ENCODE assay signal across 8 mouse cellular contexts in the genomic region with DNA sequence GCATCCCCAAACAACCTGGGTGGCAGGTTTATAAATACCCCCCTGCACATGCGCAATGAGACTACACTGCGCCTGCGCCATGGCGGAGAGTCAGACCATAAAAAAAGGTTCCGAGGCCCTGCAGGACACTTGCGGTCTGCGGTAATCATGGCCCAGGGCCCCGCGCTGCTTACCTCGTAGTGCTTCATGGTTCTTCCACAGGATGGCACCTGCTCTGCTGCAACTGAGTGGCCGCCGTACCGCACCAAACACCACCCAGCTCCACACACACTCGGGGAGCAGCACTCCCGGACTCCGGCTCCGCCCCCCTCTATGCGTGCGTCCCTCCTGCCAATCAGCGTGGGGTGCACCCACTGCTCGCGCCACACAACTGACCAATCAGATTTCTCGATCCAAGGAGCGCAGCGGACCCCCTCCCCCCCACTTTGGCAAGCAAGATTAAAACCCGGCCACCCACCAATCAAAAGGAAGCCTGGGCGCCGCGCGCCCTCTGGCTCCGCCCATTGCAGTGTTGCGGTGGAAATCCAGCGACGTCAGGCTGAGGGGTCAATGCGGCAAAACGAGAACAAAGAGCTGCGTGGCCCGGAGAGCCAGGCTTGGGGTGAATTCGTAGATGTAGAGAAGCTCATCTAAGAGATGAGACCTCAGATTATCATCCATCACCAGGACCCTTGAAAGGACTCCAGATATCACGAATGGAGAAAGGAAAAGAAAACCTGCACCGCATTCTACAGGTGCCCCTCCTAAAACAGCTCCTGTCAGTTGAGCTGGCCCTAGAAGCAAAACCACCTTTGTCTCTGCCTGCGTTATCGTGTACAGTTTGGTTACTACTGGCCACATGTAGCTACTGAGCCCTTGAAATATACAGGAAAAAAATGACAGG. TPM values are rescaled to one million over a fixed set of nuclear protein-coding genes. Genes with fewer than 3 reads are reported as not detected.
DNase-seq lines count a peak whose midpoint lies in the region; ATAC-seq and TF ChIP-seq lines count a peak whose summit lies in the region.

No protein-coding gene starts in this region.

- no peak for TF ChIP-seq CTCF in CH12.LX (conservative IDR thresholded peaks at IDR 0.05 in 1 of 2, IDR thresholded peaks at IDR 0.05 in 1 of 2; ENCODE audit: low read depth in 2 of 2, low read length in 2 of 2)
- TF ChIP-seq CTCF in heart, postnatal 0 days (IDR thresholded peaks at IDR 0.05; ENCODE audit: low read depth): no peak
- TF ChIP-seq CTCF in testis, adult 2 months (IDR thresholded peaks at IDR 0.05; ENCODE audit: control insufficient read depth, insufficient read depth, insufficient replicate concordance, low read depth, low read length): no peak

- in situ Hi-C loops in CH12.LX (cut with MboI; ENCODE audit: low pct_ligation_motif_present, low pct_unique_long_range_greater_than_20kb, low sequenced_read_pairs): no loop called here

- H3K36me3 ChIP-seq in CH12.LX (replicated peaks in 1 of 2; ENCODE audit: control insufficient read depth in 1 of 2, insufficient read depth in 1 of 2, low read length in 1 of 2): peaks cover 2 to 27% of the 10 kb centered on the region in 2 experiments
- H3K36me3 ChIP-seq in forebrain, embryonic 11.5 days (ENCODE audit: control insufficient read depth, insufficient read depth, low read length): no peaks in the 10 kb centered on the region
- H3K36me3 ChIP-seq in heart, postnatal 0 days (replicated peaks; ENCODE audit: control insufficient read depth, insufficient read depth, low read length): 0 out of 2 replicates have a peak, but pooled peaks cover 4% of the 10 kb centered on the region
- no peaks in the 10 kb centered on the region for H3K36me3 ChIP-seq in liver, embryonic 16.5 days (ENCODE audit: control insufficient read depth, insufficient read depth)
- H3K36me3 ChIP-seq in neural tube, embryonic 13.5 days: 0 out of 2 replicates have a peak, but pooled peaks cover 13% of the 10 kb centered on the region
- no peaks in the 10 kb centered on the region for H3K36me3 ChIP-seq in testis, adult 2 months (ENCODE audit: control insufficient read depth, insufficient read depth, low read length)

- H3K27ac ChIP-seq in CH12.LX (ENCODE audit: insufficient read depth, low read depth): peak overlapping the region; percentile 89
- H3K27ac ChIP-seq in forebrain, embryonic 11.5 days (ENCODE audit: low read depth, low read length): peak overlapping the region; percentile 84
- peak overlapping the region; percentile 92 for H3K27ac ChIP-seq in heart, postnatal 0 days (ENCODE audit: low read depth)
- H3K27ac ChIP-seq in liver, embryonic 16.5 days (ENCODE audit: low read length): peak overlapping the region; percentile 91
- H3K27ac ChIP-seq in neural tube, embryonic 13.5 days (replicated peaks): peak overlapping the region; percentile 97
- peak overlapping the region; percentile 77 for H3K27ac ChIP-seq in testis, adult 2 months (ENCODE audit: control insufficient read depth, insufficient read depth, low read depth, low read length)

- peaks cover 4 to 22% of the 10 kb centered on the region in 2 experiments; a peak in 3 of 4 replicates for H3K4me1 ChIP-seq in CH12.LX (ENCODE audit: control insufficient read depth in 1 of 2, insufficient read depth in 2 of 2)
- peaks cover 3% of the 10 kb centered on the region; the same call in 1 of the 2 replicates for H3K4me1 ChIP-seq in forebrain, embryonic 11.5 days (replicated peaks; ENCODE audit: control insufficient read depth, insufficient read depth, low read length)
- H3K4me1 ChIP-seq in heart, postnatal 0 days (ENCODE audit: control insufficient read depth, insufficient read depth): peaks cover 7% of the 10 kb centered on the region; the same call in 1 of the 2 replicates
- H3K4me1 ChIP-seq in liver, embryonic 16.5 days (ENCODE audit: control insufficient read depth, low read depth, low read length): peaks cover 41% of the 10 kb centered on the region
- H3K4me1 ChIP-seq in neural tube, embryonic 13.5 days (replicated peaks): peaks cover 47% of the 10 kb centered on the region
- H3K4me1 ChIP-seq in testis, adult 2 months (ENCODE audit: control insufficient read depth, insufficient read depth, low read length): peaks cover 4% of the 10 kb centered on the region

- TF ChIP-seq POLR2A in CH12.LX (IDR thresholded peaks at IDR 0.05; ENCODE audit: low read depth, low read length): peak; percentile 94
- peak; percentile 75 for TF ChIP-seq POLR2A in testis, adult 2 months (IDR thresholded peaks at IDR 0.05; ENCODE audit: control insufficient read depth, low read depth, low read length)

- ATAC-seq in forebrain, embryonic 11.5 days (replicated peaks; ENCODE audit: low FRiP score): peak; percentile 99
- ATAC-seq in heart, postnatal 0 days (ENCODE audit: insufficient read depth, low read depth): peak; percentile 98
- peak; percentile 99 for ATAC-seq in liver, embryonic 16.5 days (ENCODE audit: low read depth)
- ATAC-seq in neural tube, embryonic 13.5 days (ENCODE audit: low read depth): peak; percentile 98

- DNase-seq in CH12.LX (ENCODE audit: extremely low read depth): peak; percentile 99
- DNase-seq in c-Kit-positive CD71-positive TER-119-negative erythroid progenitor cells, embryonic 14.5 days (ENCODE audit: low read depth): peak; percentile 97
- DNase-seq in forebrain, embryonic 11.5 days (ENCODE audit: low spot score): peak; percentile 99
- peak; percentile 99 for DNase-seq in heart, postnatal 0 days (ENCODE audit: low spot score)
- DNase-seq in kidney, postnatal 4 days: peak; percentile 96 to 98

- TF ChIP-seq RAD21 in CH12.LX (IDR thresholded peaks at IDR 0.05; ENCODE audit: low read depth, low read length): no peak

- H3K4me2 ChIP-seq in CH12.LX (ENCODE audit: insufficient read depth, low read depth, poor library complexity, severe bottlenecking): peak overlapping the region; percentile 95
- H3K4me2 ChIP-seq in forebrain, embryonic 11.5 days (ENCODE audit: low read depth, low read length, severe bottlenecking): peak overlapping the region; percentile 88
- peak overlapping the region; percentile 95 for H3K4me2 ChIP-seq in heart, postnatal 0 days (ENCODE audit: low read depth, low read length)
- H3K4me2 ChIP-seq in liver, embryonic 16.5 days (ENCODE audit: low read depth, low read length): peak overlapping the region; percentile 90
- peak overlapping the region; percentile 85 for H3K4me2 ChIP-seq in neural tube, embryonic 13.5 days

- H3K9ac ChIP-seq in CH12.LX (ENCODE audit: insufficient read depth, low read depth): peak overlapping the region; percentile 81
- peak overlapping the region; percentile 86 for H3K9ac ChIP-seq in forebrain, embryonic 11.5 days (ENCODE audit: low read length)
- peak overlapping the region; percentile 75 for H3K9ac ChIP-seq in heart, postnatal 0 days (replicated peaks; ENCODE audit: low read depth, low read length)
- peak overlapping the region; percentile 83 for H3K9ac ChIP-seq in liver, embryonic 16.5 days (ENCODE audit: low read depth, low read length)
- H3K9ac ChIP-seq in neural tube, embryonic 13.5 days: peak overlapping the region; percentile 96

- peaks cover 30% of the 10 kb centered on the region for H3K79me2 ChIP-seq in CH12.LX (replicated peaks; ENCODE audit: control insufficient read depth, extremely low read depth, insufficient read depth, poor library complexity, severe bottlenecking)

- WGBS in forebrain, embryonic 11.5 days: under 1% methylated on average over 43 of the region's 43 CpGs
- under 1% methylated on average over 43 of the region's 43 CpGs for WGBS in heart, postnatal 0 days
- under 1% methylated on average over 43 of the region's 43 CpGs for WGBS in liver, embryonic 16.5 days (ENCODE audit: insufficient replicate concordance)
- under 1% methylated on average over 43 of the region's 43 CpGs for WGBS in neural tube, embryonic 13.5 days

- no peaks in the 10 kb centered on the region for H3K9me3 ChIP-seq in CH12.LX (replicated peaks; ENCODE audit: low read length)
- H3K9me3 ChIP-seq in forebrain, embryonic 11.5 days (ENCODE audit: control insufficient read depth, low read length): no peaks in the 10 kb centered on the region
- H3K9me3 ChIP-seq in heart, postnatal 0 days (replicated peaks; ENCODE audit: control insufficient read depth, low read length): no peaks in the 10 kb centered on the region
- no peaks in the 10 kb centered on the region for H3K9me3 ChIP-seq in liver, embryonic 16.5 days (replicated peaks; ENCODE audit: control insufficient read depth, low read length)
- no peaks in the 10 kb centered on the region for H3K9me3 ChIP-seq in neural tube, embryonic 13.5 days

- TF ChIP-seq EP300 in CH12.LX (IDR thresholded peaks at IDR 0.05; ENCODE audit: low read length): no peak
- no peak for TF ChIP-seq EP300 in heart, postnatal 0 days (IDR thresholded peaks at IDR 0.05; ENCODE audit: low read depth)

- dilution Hi-C loops in CH12.LX (cut with MboI; ENCODE audit: extremely low pct_ligation_motif_present, extremely low pct_unique_long_range_greater_than_20kb, low sequenced_read_pairs): no loop called here

- peak overlapping the region; percentile 87 to 99 (median 97) for H3K4me3 ChIP-seq in CH12.LX (replicated peaks in 1 of 3; ENCODE audit: low read depth in 2 of 3, low read length in 2 of 3, poor library complexity in 1 of 3)
- H3K4me3 ChIP-seq in forebrain, embryonic 11.5 days (ENCODE audit: low read depth, low read length): peak overlapping the region; percentile 87
- H3K4me3 ChIP-seq in heart, postnatal 0 days (ENCODE audit: low read depth, low read length): peak overlapping the region; percentile 75
- peak overlapping the region; percentile 88 for H3K4me3 ChIP-seq in liver, embryonic 16.5 days (ENCODE audit: low read depth, low read length)
- H3K4me3 ChIP-seq in neural tube, embryonic 13.5 days: peak overlapping the region; percentile 86
- H3K4me3 ChIP-seq in testis, adult 2 months (ENCODE audit: control insufficient read depth, low read depth, low read length): peak overlapping the region; percentile 83

- H3K27me3 ChIP-seq in CH12.LX (replicated peaks): no peaks in the 10 kb centered on the region
- no peaks in the 10 kb centered on the region for H3K27me3 ChIP-seq in forebrain, embryonic 11.5 days (ENCODE audit: control insufficient read depth, insufficient read depth, low read length)
- H3K27me3 ChIP-seq in heart, postnatal 0 days (ENCODE audit: control insufficient read depth, insufficient read depth, low read length): no peaks in the 10 kb centered on the region
- H3K27me3 ChIP-seq in liver, embryonic 16.5 days (ENCODE audit: control insufficient read depth, insufficient read depth, low read depth, low read length): no peaks in the 10 kb centered on the region
- H3K27me3 ChIP-seq in neural tube, embryonic 13.5 days: no peaks in the 10 kb centered on the region
- H3K27me3 ChIP-seq in testis, adult 2 months (ENCODE audit: control insufficient read depth, insufficient read depth, low read length): no peaks in the 10 kb centered on the region

RNA-seq across cellular contexts. Expression of a gene that starts 13.4 kb away (rescaled TPM):
- total RNA-seq in CH12.LX (2012; rRNA removed) (130 and 171 TPM in 2 replicates), CH12.LX (2014; rRNA removed) (95.9 and 111 TPM in 2 replicates)
- 199 and 209 TPM in 2 replicates for polyA plus RNA-seq in CH12.LX (2012; ENCODE audit: insufficient read length, low read depth)
- 550 and 611 TPM in 2 replicates for polyA plus RNA-seq in forebrain, embryonic 11.5 days (2014; fragmentation: Nextera tagmentation; extraction: Ambion mirVana)
- 253 and 327 TPM in 2 replicates for total RNA-seq in heart, postnatal 0 days (2014; rRNA removed; ENCODE audit: low replicate concordance)
- 380 and 391 TPM in 2 replicates for polyA plus RNA-seq in heart, postnatal 0 days (2015; fragmentation: Nextera tagmentation; extraction: Ambion mirVana)
- polyA plus RNA-seq in liver, embryonic 16.5 days (2015; fragmentation: Nextera tagmentation; extraction: Ambion mirVana): 323 and 347 TPM in 2 replicates
- polyA plus RNA-seq in neural tube, embryonic 13.5 days (2015; fragmentation: Nextera tagmentation; extraction: Ambion mirVana): 1,063 and 1,130 TPM in 2 replicates
- polyA plus RNA-seq in testis, adult 2 months (2012; rRNA removed): 159 and 173 TPM in 2 replicates

RNA-seq across cellular contexts. Expression of a gene that starts 13.6 kb away (rescaled TPM):
- total RNA-seq in CH12.LX (2012; rRNA removed) (24.9 and 32.0 TPM in 2 replicates), CH12.LX (2014; rRNA removed) (29.5 and 30.7 TPM in 2 replicates)
- 30.5 and 30.9 TPM in 2 replicates for polyA plus RNA-seq in CH12.LX (2012; ENCODE audit: insufficient read length, low read depth)
- polyA plus RNA-seq in forebrain, embryonic 11.5 days (2014; fragmentation: Nextera tagmentation; extraction: Ambion mirVana): 73.8 and 78.5 TPM in 2 replicates
- 17.6 and 21.3 TPM in 2 replicates for total RNA-seq in heart, postnatal 0 days (2014; rRNA removed; ENCODE audit: low replicate concordance)
- 23.3 and 26.7 TPM in 2 replicates for polyA plus RNA-seq in heart, postnatal 0 days (2015; fragmentation: Nextera tagmentation; extraction: Ambion mirVana)
- polyA plus RNA-seq in liver, embryonic 16.5 days (2015; fragmentation: Nextera tagmentation; extraction: Ambion mirVana): 50.1 and 51.7 TPM in 2 replicates
- 54.3 and 54.4 TPM in 2 replicates for polyA plus RNA-seq in neural tube, embryonic 13.5 days (2015; fragmentation: Nextera tagmentation; extraction: Ambion mirVana)
- polyA plus RNA-seq in testis, adult 2 months (2012; rRNA removed): 203 and 207 TPM in 2 replicates

RNA-seq across cellular contexts. Expression of a gene that starts 27.9 kb away (rescaled TPM):
- 316 and 331 TPM in 2 replicates for total RNA-seq in CH12.LX (2012; rRNA removed)
- 213 and 223 TPM in 2 replicates for total RNA-seq in CH12.LX (2014; rRNA removed)
- polyA plus RNA-seq in CH12.LX (2012; ENCODE audit: insufficient read length, low read depth): 144 and 202 TPM in 2 replicates
- polyA plus RNA-seq in forebrain, embryonic 11.5 days (2014; fragmentation: Nextera tagmentation; extraction: Ambion mirVana): 333 and 339 TPM in 2 replicates
- 431 and 682 TPM in 2 replicates for total RNA-seq in heart, postnatal 0 days (2014; rRNA removed; ENCODE audit: low replicate concordance)
- polyA plus RNA-seq in heart, postnatal 0 days (2015; fragmentation: Nextera tagmentation; extraction: Ambion mirVana): 1,145 and 1,161 TPM in 2 replicates
- polyA plus RNA-seq in liver, embryonic 16.5 days (2015; fragmentation: Nextera tagmentation; extraction: Ambion mirVana): 214 and 230 TPM in 2 replicates
- 354 and 397 TPM in 2 replicates for polyA plus RNA-seq in neural tube, embryonic 13.5 days (2015; fragmentation: Nextera tagmentation; extraction: Ambion mirVana)
- polyA plus RNA-seq in testis, adult 2 months (2012; rRNA removed): 231 and 259 TPM in 2 replicates

RNA-seq across cellular contexts. Expression of a gene that starts 58.1 kb away (rescaled TPM):
- total RNA-seq in CH12.LX (2012; rRNA removed) (21.2 and 25.8 TPM in 2 replicates), CH12.LX (2014; rRNA removed) (21.0 and 24.4 TPM in 2 replicates)
- 22.6 and 24.2 TPM in 2 replicates for polyA plus RNA-seq in CH12.LX (2012; ENCODE audit: insufficient read length, low read depth)
- 217 and 231 TPM in 2 replicates for polyA plus RNA-seq in forebrain, embryonic 11.5 days (2014; fragmentation: Nextera tagmentation; extraction: Ambion mirVana)
- 82.2 and 82.6 TPM in 2 replicates for total RNA-seq in heart, postnatal 0 days (2014; rRNA removed; ENCODE audit: low replicate concordance)
- polyA plus RNA-seq in heart, postnatal 0 days (2015; fragmentation: Nextera tagmentation; extraction: Ambion mirVana): 101 and 102 TPM in 2 replicates
- polyA plus RNA-seq in liver, embryonic 16.5 days (2015; fragmentation: Nextera tagmentation; extraction: Ambion mirVana): 47.0 and 48.6 TPM in 2 replicates
- 149 and 151 TPM in 2 replicates for polyA plus RNA-seq in neural tube, embryonic 13.5 days (2015; fragmentation: Nextera tagmentation; extraction: Ambion mirVana)
- 12.1 and 12.2 TPM in 2 replicates for polyA plus RNA-seq in testis, adult 2 months (2012; rRNA removed)

RNA-seq across cellular contexts. Expression of a gene that starts 58.8 kb away (rescaled TPM):
- total RNA-seq in CH12.LX (2012; rRNA removed) (not detected in 2 replicates), CH12.LX (2014; rRNA removed) (not detected in 2 replicates)
- polyA plus RNA-seq in CH12.LX (2012; ENCODE audit: insufficient read length, low read depth): 0.10 TPM in 1 of 2 replicates, not detected in the other
- polyA plus RNA-seq in forebrain, embryonic 11.5 days (2014; fragmentation: Nextera tagmentation; extraction: Ambion mirVana): not detected in 2 replicates
- not detected in 2 replicates for total RNA-seq in heart, postnatal 0 days (2014; rRNA removed; ENCODE audit: low replicate concordance)
- polyA plus RNA-seq in heart, postnatal 0 days (2015; fragmentation: Nextera tagmentation; extraction: Ambion mirVana): not detected in 2 replicates
- not detected in 2 replicates for polyA plus RNA-seq in liver, embryonic 16.5 days (2015; fragmentation: Nextera tagmentation; extraction: Ambion mirVana)
- polyA plus RNA-seq in neural tube, embryonic 13.5 days (2015; fragmentation: Nextera tagmentation; extraction: Ambion mirVana): 0.04 TPM in 1 of 2 replicates, not detected in the other
- not detected in 2 replicates for polyA plus RNA-seq in testis, adult 2 months (2012; rRNA removed)

Comparison
In these comparisons a context has a peak if more than half of its experiments do, and no peak if none do; other contexts are left out.
1. Peak in every context shown above with its lines: DNase-seq, ATAC-seq, H3K4me3 ChIP-seq and H3K27ac ChIP-seq.